Mouse (Mus musculus): ENCODE data around the gene Scml4. TPM values are rescaled to one million over a fixed set of nuclear protein-coding genes. Genes with fewer than 3 reads are reported as not detected.

Scml4 gene
- polyA plus RNA-seq, 1 experiment from 2014 or later, result 0.76 TPM

- WGBS, result 75% methylated on average over 5 of the region's 5 CpGs
- H3K4me1 ChIP-seq (ENCODE audit: control insufficient read depth in 2 of 2, insufficient read depth in 2 of 2, low read length in 2 of 2), result peaks cover 12% of the 10 kb centered on the region in 2 experiments
Measured at GRCm38 (mm10) chr10:42897632-42898031, 37.5 kb downstream of the Scml4 start.

GRCm38 (mm10) chr10:42901361-42901760, 41.2 kb downstream of the Scml4 start:
- Histone ChIP-seq H3K36me3 (ENCODE audit: control insufficient read depth, insufficient read depth, low read length) (no peaks in the 10 kb centered on the region), H3K9ac (ENCODE audit: low read length) (no peak overlapping the region), H3K4me3 (ENCODE audit: control insufficient read depth in 1 of 2, insufficient read depth in 1 of 2, low read depth in 1 of 2, low read length in 2 of 2) (no peak overlapping the region), H3K27ac (replicated peaks in 1 of 2; ENCODE audit: control insufficient read depth in 1 of 2, insufficient read depth in 1 of 2, low read depth in 2 of 2, low read length in 2 of 2) (no peak overlapping the region), H3K9me3 (ENCODE audit: control insufficient read depth, low read length) (no peaks in the 10 kb centered on the region), H3K4me1 (ENCODE audit: control insufficient read depth in 2 of 2, insufficient read depth in 2 of 2, low read length in 2 of 2) (no peaks in the 10 kb centered on the region), H3K27me3 (ENCODE audit: control insufficient read depth, insufficient read depth, low read length) (no peaks in the 10 kb centered on the region), H3K4me2 (ENCODE audit: low read length) (no peak overlapping the region)
- no peak for ATAC-seq (ENCODE audit: insufficient number of reproducible peaks, insufficient read depth, low FRiP score, low read depth)
- 67% methylated on average over 4 of the region's 4 CpGs for WGBS

More at GRCm38 (mm10) chr10:42897632-42898031, 37.5 kb downstream of the Scml4 start:
- Histone ChIP-seq H3K27ac (replicated peaks in 1 of 2; ENCODE audit: control insufficient read depth in 1 of 2, insufficient read depth in 1 of 2, low read depth in 2 of 2, low read length in 2 of 2) (no peak overlapping the region), H3K9ac (ENCODE audit: low read length) (no peak overlapping the region), H3K4me3 (ENCODE audit: control insufficient read depth in 1 of 2, insufficient read depth in 1 of 2, low read depth in 1 of 2, low read length in 2 of 2) (no peak overlapping the region), H3K4me2 (ENCODE audit: low read length) (no peak overlapping the region), H3K27me3 (ENCODE audit: control insufficient read depth, insufficient read depth, low read length) (no peaks in the 10 kb centered on the region), H3K36me3 (ENCODE audit: control insufficient read depth, insufficient read depth, low read length) (no peaks in the 10 kb centered on the region), H3K9me3 (ENCODE audit: control insufficient read depth, low read length) (no peaks in the 10 kb centered on the region)
- ATAC-seq (ENCODE audit: insufficient number of reproducible peaks, insufficient read depth, low FRiP score, low read depth), result no peak

DNA sequence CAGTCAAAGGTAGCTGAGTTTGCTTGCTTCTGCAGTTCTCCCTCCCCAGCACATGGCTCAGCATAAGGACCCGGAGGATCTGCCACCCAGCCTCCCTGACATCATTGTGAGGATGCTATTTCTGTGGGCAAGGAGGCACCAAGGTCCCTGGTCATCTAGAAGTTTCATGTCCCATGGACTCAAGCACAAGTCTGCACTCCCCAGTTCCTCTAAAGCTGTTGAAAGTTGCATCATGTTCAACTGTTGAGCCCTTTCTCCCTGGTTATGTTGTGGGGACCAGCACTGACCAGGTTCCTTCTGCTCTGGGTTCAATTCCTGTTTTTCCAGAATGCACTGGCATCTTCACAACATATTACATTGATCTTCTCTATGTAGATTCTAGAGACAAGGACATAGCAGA, 42.9 kb downstream of the Scml4 start:
- 83% methylated on average over 1 of the region's 1 CpGs for WGBS
- Histone ChIP-seq H3K27me3 (ENCODE audit: control insufficient read depth, insufficient read depth, low read length) (no peaks in the 10 kb centered on the region), H3K27ac (replicated peaks in 1 of 2; ENCODE audit: control insufficient read depth in 1 of 2, insufficient read depth in 1 of 2, low read depth in 2 of 2, low read length in 2 of 2) (no peak overlapping the region), H3K36me3 (ENCODE audit: control insufficient read depth, insufficient read depth, low read length) (no peaks in the 10 kb centered on the region), H3K4me2 (ENCODE audit: low read length) (no peak overlapping the region), H3K4me1 (ENCODE audit: control insufficient read depth in 2 of 2, insufficient read depth in 2 of 2, low read length in 2 of 2) (no peaks in the 10 kb centered on the region), H3K9ac (ENCODE audit: low read length) (no peak overlapping the region), H3K4me3 (ENCODE audit: control insufficient read depth in 1 of 2, insufficient read depth in 1 of 2, low read depth in 1 of 2, low read length in 2 of 2) (no peak overlapping the region), H3K9me3 (ENCODE audit: control insufficient read depth, low read length) (no peaks in the 10 kb centered on the region)
- no peak for ATAC-seq (ENCODE audit: insufficient number of reproducible peaks, insufficient read depth, low FRiP score, low read depth)

- no peak overlapping the region for H3K9ac ChIP-seq (ENCODE audit: low read length)
- ATAC-seq (ENCODE audit: insufficient number of reproducible peaks, insufficient read depth, low FRiP score, low read depth), result no peak
- H3K4me2 ChIP-seq (ENCODE audit: low read length), result no peak overlapping the region
- no peak overlapping the region for H3K27ac ChIP-seq (replicated peaks in 1 of 2; ENCODE audit: control insufficient read depth in 1 of 2, insufficient read depth in 1 of 2, low read depth in 2 of 2, low read length in 2 of 2)
- 66% methylated on average over 1 of the region's 1 CpGs for WGBS
- no peaks in the 10 kb centered on the region for H3K36me3 ChIP-seq (ENCODE audit: control insufficient read depth, insufficient read depth, low read length)
- no peak overlapping the region for H3K4me3 ChIP-seq (ENCODE audit: control insufficient read depth in 1 of 2, insufficient read depth in 1 of 2, low read depth in 1 of 2, low read length in 2 of 2)
- peaks cover 5 to 6% of the 10 kb centered on the region in 2 experiments; a peak in 3 of 4 replicates for H3K4me1 ChIP-seq (ENCODE audit: control insufficient read depth in 2 of 2, insufficient read depth in 2 of 2, low read length in 2 of 2)
- H3K27me3 ChIP-seq (ENCODE audit: control insufficient read depth, insufficient read depth, low read length), result no peaks in the 10 kb centered on the region
- no peaks in the 10 kb centered on the region for H3K9me3 ChIP-seq (ENCODE audit: control insufficient read depth, low read length)
Measured at GRCm38 (mm10) chr10:42908562-42908961, 48.4 kb downstream of the Scml4 start.

- no peak overlapping the region for H3K4me2 ChIP-seq (ENCODE audit: low read length)
- H3K4me3 ChIP-seq (ENCODE audit: control insufficient read depth in 1 of 2, insufficient read depth in 1 of 2, low read depth in 1 of 2, low read length in 2 of 2), result no peak overlapping the region
- no peaks in the 10 kb centered on the region for H3K27me3 ChIP-seq (ENCODE audit: control insufficient read depth, insufficient read depth, low read length)
- no peaks in the 10 kb centered on the region for H3K9me3 ChIP-seq (ENCODE audit: control insufficient read depth, low read length)
- no peak overlapping the region for H3K9ac ChIP-seq (ENCODE audit: low read length)
- WGBS, result 22% methylated on average over 4 of the region's 4 CpGs
- H3K36me3 ChIP-seq (ENCODE audit: control insufficient read depth, insufficient read depth, low read length), result no peaks in the 10 kb centered on the region
- ATAC-seq (ENCODE audit: insufficient number of reproducible peaks, insufficient read depth, low FRiP score, low read depth), result no peak
- H3K27ac ChIP-seq (replicated peaks in 1 of 2; ENCODE audit: control insufficient read depth in 1 of 2, insufficient read depth in 1 of 2, low read depth in 2 of 2, low read length in 2 of 2), result no peak overlapping the region
- peaks cover 5 to 6% of the 10 kb centered on the region in 2 experiments; a peak in 3 of 4 replicates for H3K4me1 ChIP-seq (ENCODE audit: control insufficient read depth in 2 of 2, insufficient read depth in 2 of 2, low read length in 2 of 2)
Measured at GRCm38 (mm10) chr10:42910567-42910966, 50.4 kb downstream of the Scml4 start.

DNA sequence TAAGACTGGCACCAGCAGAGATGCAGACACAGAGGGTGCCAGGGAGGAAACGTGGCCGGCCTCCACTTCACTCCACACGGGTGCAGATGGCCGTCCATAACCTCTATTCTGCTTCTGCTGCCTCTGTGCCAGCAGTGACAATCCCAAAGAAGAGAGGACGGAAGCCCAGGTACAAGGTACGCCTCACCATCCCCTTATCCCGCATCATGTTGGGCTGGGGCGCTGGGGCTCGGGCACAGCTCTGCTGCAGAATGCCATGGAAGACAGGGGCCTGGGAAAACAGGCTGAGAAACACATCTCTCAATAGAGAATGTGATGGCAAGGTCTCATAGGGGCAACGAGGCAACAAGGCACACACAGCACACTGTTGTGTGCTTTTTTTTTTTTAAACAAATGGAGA, 51.9 kb downstream of the Scml4 start:
- WGBS, result 83% methylated on average over 10 of the region's 10 CpGs
- Histone ChIP-seq H3K4me1 (ENCODE audit: control insufficient read depth in 2 of 2, insufficient read depth in 2 of 2, low read length in 2 of 2) (peaks cover 5 to 8% of the 10 kb centered on the region in 2 experiments; a peak in 3 of 4 replicates), H3K27me3 (ENCODE audit: control insufficient read depth, insufficient read depth, low read length) (no peaks in the 10 kb centered on the region), H3K36me3 (ENCODE audit: control insufficient read depth, insufficient read depth, low read length) (no peaks in the 10 kb centered on the region), H3K9me3 (ENCODE audit: control insufficient read depth, low read length) (no peaks in the 10 kb centered on the region), H3K9ac (ENCODE audit: low read length) (no peak overlapping the region), H3K27ac (replicated peaks in 1 of 2; ENCODE audit: control insufficient read depth in 1 of 2, insufficient read depth in 1 of 2, low read depth in 2 of 2, low read length in 2 of 2) (no peak overlapping the region), H3K4me3 (ENCODE audit: control insufficient read depth in 1 of 2, insufficient read depth in 1 of 2, low read depth in 1 of 2, low read length in 2 of 2) (no peak overlapping the region), H3K4me2 (ENCODE audit: low read length) (no peak overlapping the region)
- ATAC-seq (ENCODE audit: insufficient number of reproducible peaks, insufficient read depth, low FRiP score, low read depth), result no peak

DNA sequence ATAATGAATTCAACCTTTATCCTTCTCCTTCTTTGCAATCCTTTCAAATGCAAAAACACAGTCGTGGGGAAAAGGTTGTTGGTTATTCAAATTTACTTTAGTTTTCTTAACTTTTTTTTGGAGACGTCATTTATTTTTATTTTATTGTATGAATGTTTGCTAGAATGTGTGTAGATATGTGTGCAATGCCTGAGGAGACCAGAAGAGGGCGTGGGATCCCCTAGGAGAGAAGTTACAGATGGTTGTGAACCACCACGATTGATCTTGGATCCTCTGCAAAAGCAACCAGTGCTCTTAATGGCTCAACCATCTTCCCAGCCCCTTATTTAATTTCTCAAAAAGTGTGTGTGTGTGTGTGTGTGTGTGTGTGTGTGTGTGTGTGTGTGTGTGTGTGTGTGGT, 53.0 kb downstream of the Scml4 start:
- WGBS, result 42% methylated on average over 4 of the region's 4 CpGs
- no peak overlapping the region for H3K27ac ChIP-seq (replicated peaks in 1 of 2; ENCODE audit: control insufficient read depth in 1 of 2, insufficient read depth in 1 of 2, low read depth in 2 of 2, low read length in 2 of 2)
- H3K36me3 ChIP-seq (ENCODE audit: control insufficient read depth, insufficient read depth, low read length), result no peaks in the 10 kb centered on the region
- no peak overlapping the region for H3K9ac ChIP-seq (ENCODE audit: low read length)
- H3K9me3 ChIP-seq (ENCODE audit: control insufficient read depth, low read length), result no peaks in the 10 kb centered on the region
- no peaks in the 10 kb centered on the region for H3K27me3 ChIP-seq (ENCODE audit: control insufficient read depth, insufficient read depth, low read length)
- ATAC-seq (ENCODE audit: insufficient number of reproducible peaks, insufficient read depth, low FRiP score, low read depth), result no peak
- H3K4me2 ChIP-seq (ENCODE audit: low read length), result no peak overlapping the region
- no peak overlapping the region for H3K4me3 ChIP-seq (ENCODE audit: control insufficient read depth in 1 of 2, insufficient read depth in 1 of 2, low read depth in 1 of 2, low read length in 2 of 2)
- H3K4me1 ChIP-seq (ENCODE audit: control insufficient read depth in 2 of 2, insufficient read depth in 2 of 2, low read length in 2 of 2), result peaks cover 5 to 17% of the 10 kb centered on the region in 2 experiments; a peak in 3 of 4 replicates

DNA sequence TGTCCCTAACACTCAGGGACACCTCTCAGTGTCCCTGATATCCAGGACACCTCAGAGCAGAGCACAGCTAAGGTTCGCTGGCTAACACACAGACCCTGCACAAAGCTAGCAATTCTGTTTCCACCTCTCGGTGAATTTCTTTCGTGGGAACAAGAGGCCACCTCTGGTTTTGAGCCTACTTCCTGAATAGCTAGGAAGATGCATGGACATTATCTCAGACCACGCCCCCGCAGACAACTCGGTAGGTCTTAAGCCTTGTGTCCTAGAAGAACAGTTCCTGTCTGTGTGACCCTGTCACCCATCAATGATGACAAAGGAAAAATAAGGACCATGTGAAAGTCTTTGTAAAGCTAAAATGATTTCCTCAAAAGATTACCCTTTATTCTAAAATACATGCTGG, 54.0 kb downstream of the Scml4 start:
- Histone ChIP-seq H3K4me2 (ENCODE audit: low read length) (no peak overlapping the region), H3K9me3 (ENCODE audit: control insufficient read depth, low read length) (no peaks in the 10 kb centered on the region), H3K27me3 (ENCODE audit: control insufficient read depth, insufficient read depth, low read length) (no peaks in the 10 kb centered on the region), H3K27ac (replicated peaks in 1 of 2; ENCODE audit: control insufficient read depth in 1 of 2, insufficient read depth in 1 of 2, low read depth in 2 of 2, low read length in 2 of 2) (no peak overlapping the region), H3K9ac (ENCODE audit: low read length) (no peak overlapping the region), H3K4me3 (ENCODE audit: control insufficient read depth in 1 of 2, insufficient read depth in 1 of 2, low read depth in 1 of 2, low read length in 2 of 2) (no peak overlapping the region), H3K4me1 (ENCODE audit: control insufficient read depth in 2 of 2, insufficient read depth in 2 of 2, low read length in 2 of 2) (peaks cover 5 to 17% of the 10 kb centered on the region in 2 experiments; a peak in 3 of 4 replicates), H3K36me3 (ENCODE audit: control insufficient read depth, insufficient read depth, low read length) (no peaks in the 10 kb centered on the region)
- WGBS, result 45% methylated on average over 6 of the region's 6 CpGs
- ATAC-seq (ENCODE audit: insufficient number of reproducible peaks, insufficient read depth, low FRiP score, low read depth), result no peak
